Mouse (Mus musculus) heart, embryonic 15.5 days (tissue): ENCODE data around the gene Rasgrf1. TPM values are rescaled to one million over a fixed set of nuclear protein-coding genes. Genes with fewer than 3 reads are reported as not detected.

Experiments used
- ATAC-seq: fragments of 200-750 bp; cut with Nextera tagmentation; replicated peaks from 2 replicates; pipeline ENCODE4 v1.8.0; 2017; ENCODE audit warnings: low read depth, moderate TSS enrichment; ENCODE audit not compliant: insufficient number of reproducible peaks, insufficient read depth, low FRiP score
- H3K27ac ChIP-seq: fragments of 300-500 bp; sonication (generic); 2 replicates; pipeline ENCODE4 v1.5.1; 2015; ENCODE audit warnings: mild to moderate bottlenecking, inconsistent platforms
- H3K27me3 ChIP-seq: fragments of 300-500 bp; sonication (generic); 2 replicates; pipeline ENCODE4 v1.6.1; 2015; ENCODE audit warnings: inconsistent platforms
- H3K36me3 ChIP-seq: fragments of 300-500 bp; sonication (generic); 2 replicates; pipeline ENCODE4 v1.6.1; 2015; ENCODE audit warnings: mild to moderate bottlenecking, inconsistent platforms
- H3K4me1 ChIP-seq: fragments of 300-500 bp; sonication (generic); replicated peaks from 2 replicates; pipeline ENCODE4 v1.6.1; 2015; ENCODE audit warnings: inconsistent platforms
- H3K4me2 ChIP-seq: fragments of 300-500 bp; sonication (generic); 2 replicates; pipeline ENCODE4 v1.6.1; 2015; ENCODE audit warnings: inconsistent platforms, mild to moderate bottlenecking, moderate library complexity
- H3K4me3 ChIP-seq: fragments of 300-500 bp; sonication (generic); 2 replicates; pipeline ENCODE4 v1.5.1; 2015; ENCODE audit warnings: mild to moderate bottlenecking, inconsistent platforms
- H3K9ac ChIP-seq: fragments of 300-500 bp; sonication (generic); 2 replicates; pipeline ENCODE4 v1.6.1; 2015; ENCODE audit warnings: mild to moderate bottlenecking, inconsistent platforms
- H3K9me3 ChIP-seq: fragments of 300-500 bp; sonication (generic); replicated peaks from 2 replicates; pipeline ENCODE4 v1.6.1; 2016; ENCODE audit warnings: inconsistent platforms
- WGBS: fragments of 180-500 bp; shearing (Covaris S2); methylation state at CpG from one replicate; pipeline ENCODE4 v1.1.7; 2015; ENCODE audit warnings: mixed read lengths; 5-methylcytosine and 5-hydroxymethylcytosine counted together
- polyA plus RNA-seq: library from polyadenylated mRNA; unstranded; fragments of >200 nt; fragmentation: Nextera tagmentation; extraction: Ambion mirVana; gene quantifications from 2 replicates; pipeline ENCODE4 v1.2.1, GENCODE M21; 2015

The Rasgrf1 gene
- polyA plus RNA-seq, result 0.11 and 0.19 TPM in 2 replicates

- H3K4me3 ChIP-seq, result peak within 1 kb of the TSS; percentile 60
- peaks cover 27% of the 10 kb centered on the region for H3K4me1 ChIP-seq
- H3K9me3 ChIP-seq, result no peaks in the 10 kb centered on the region
- H3K4me2 ChIP-seq, result peak within 1 kb of the TSS; percentile 96
- H3K9ac ChIP-seq, result peak within 1 kb of the TSS; percentile 14; the same call in 1 of the 2 replicates
- ATAC-seq, result peak; percentile 53; the same call in 1 of the 2 replicates
- peaks cover 88% of the 10 kb centered on the region for H3K27me3 ChIP-seq
- H3K36me3 ChIP-seq, result no peaks in the 10 kb centered on the region
- 1% methylated on average over 58 of the region's 64 CpGs for WGBS
- no peak within 1 kb of the TSS for H3K27ac ChIP-seq
These were observed at the start of gene Rasgrf1 for GRCm38 (mm10) chr9:89909131-89910010. Rasgrf1 (plus strand) TSS chr9:89909908.

- no peaks in the 10 kb centered on the region for H3K36me3 ChIP-seq
- H3K9me3 ChIP-seq, result no peaks in the 10 kb centered on the region
- H3K27ac ChIP-seq, result no peak overlapping the region
- H3K4me2 ChIP-seq, result no peak overlapping the region
- no peak overlapping the region for H3K4me3 ChIP-seq
- no peak for ATAC-seq
- H3K4me1 ChIP-seq, result no peaks in the 10 kb centered on the region
- no peaks in the 10 kb centered on the region for H3K27me3 ChIP-seq
- 68% methylated on average over 11 of the region's 11 CpGs for WGBS
- H3K9ac ChIP-seq, result no peak overlapping the region
These were observed 49.6 kb upstream of the Rasgrf1 start for GRCm38 (mm10) chr9:89860145-89860544.

- Histone ChIP-seq H3K4me3 (no peak overlapping the region), H3K4me1 (no peaks in the 10 kb centered on the region), H3K36me3 (no peaks in the 10 kb centered on the region), H3K27me3 (no peaks in the 10 kb centered on the region), H3K4me2 (no peak overlapping the region), H3K27ac (no peak overlapping the region), H3K9ac (no peak overlapping the region), H3K9me3 (no peaks in the 10 kb centered on the region)
- 71% methylated on average over 6 of the region's 6 CpGs for WGBS
- no peak for ATAC-seq
These were observed 49.1 kb upstream of the Rasgrf1 start for GRCm38 (mm10) chr9:89860584-89860983.

- H3K4me2 ChIP-seq, result no peak overlapping the region
- whole genome bisulfite sequencing, result 50% methylated on average over 4 of the region's 4 CpGs
- no peaks in the 10 kb centered on the region for H3K9me3 ChIP-seq
- peaks cover 44% of the 10 kb centered on the region for H3K27me3 ChIP-seq
- H3K4me3 ChIP-seq, result no peak overlapping the region
- no peaks in the 10 kb centered on the region for H3K36me3 ChIP-seq
- H3K27ac ChIP-seq, result no peak overlapping the region
- ATAC-seq, result no peak
- 0 out of 2 replicates have a peak, but pooled peaks cover 3% of the 10 kb centered on the region for H3K4me1 ChIP-seq
- H3K9ac ChIP-seq, result no peak overlapping the region
These were observed 42.6 kb upstream of the Rasgrf1 start for GRCm38 (mm10) chr9:89867141-89867540.

GRCm38 (mm10) chr9:89868093-89868729 lies 41.5 kb upstream of the Rasgrf1 start:
- Histone ChIP-seq H3K9me3 (no peaks in the 10 kb centered on the region), H3K27me3 (peaks cover 51% of the 10 kb centered on the region), H3K9ac (no peak overlapping the region), H3K36me3 (no peaks in the 10 kb centered on the region), H3K4me3 (peak overlapping the region; percentile 13), H3K27ac (no peak overlapping the region), H3K4me1 (0 out of 2 replicates have a peak, but pooled peaks cover 3% of the 10 kb centered on the region), H3K4me2 (peak overlapping the region; percentile 40)
- 0 out of 2 replicates have a peak, but pooled peaks have one; percentile 31 for ATAC-seq
- WGBS, result 5% methylated on average over 16 of the region's 16 CpGs

- no peak overlapping the region for H3K4me2 ChIP-seq
- no peak overlapping the region for H3K4me3 ChIP-seq
- 0 out of 2 replicates have a peak, but pooled peaks cover 3% of the 10 kb centered on the region for H3K4me1 ChIP-seq
- no peaks in the 10 kb centered on the region for H3K36me3 ChIP-seq
- ATAC-seq, result no peak
- H3K9me3 ChIP-seq, result no peaks in the 10 kb centered on the region
- H3K27me3 ChIP-seq, result peaks cover 63% of the 10 kb centered on the region
- H3K27ac ChIP-seq, result no peak overlapping the region
- H3K9ac ChIP-seq, result no peak overlapping the region
- 23% methylated on average over 2 of the region's 2 CpGs for WGBS
These were observed 40.1 kb upstream of the Rasgrf1 start for GRCm38 (mm10) chr9:89869594-89869993.

- 13% methylated on average over 8 of the region's 8 CpGs for WGBS
- Histone ChIP-seq H3K36me3 (no peaks in the 10 kb centered on the region), H3K9me3 (no peaks in the 10 kb centered on the region), H3K27me3 (peaks cover 73% of the 10 kb centered on the region), H3K4me3 (no peak overlapping the region), H3K4me2 (no peak overlapping the region), H3K9ac (no peak overlapping the region), H3K4me1 (0 out of 2 replicates have a peak, but pooled peaks cover 3% of the 10 kb centered on the region), H3K27ac (no peak overlapping the region)
- ATAC-seq, result no peak
These were observed 39.1 kb upstream of the Rasgrf1 start for GRCm38 (mm10) chr9:89870531-89871150.

- WGBS, result 69% methylated on average over 6 of the region's 6 CpGs
- H3K27me3 ChIP-seq, result peaks cover 75% of the 10 kb centered on the region
These were observed 37.6 kb upstream of the Rasgrf1 start for GRCm38 (mm10) chr9:89872137-89872536.

GRCm38 (mm10) chr9:89874434-89874833 lies 35.3 kb upstream of the Rasgrf1 start:
- ATAC-seq, result no peak
- H3K9me3 ChIP-seq, result no peaks in the 10 kb centered on the region
- WGBS, result 49% methylated on average over 7 of the region's 7 CpGs

More at GRCm38 (mm10) chr9:89872137-89872536, 37.6 kb upstream of the Rasgrf1 start:
- no peak overlapping the region for H3K4me3 ChIP-seq
- no peak overlapping the region for H3K9ac ChIP-seq
- no peak overlapping the region for H3K4me2 ChIP-seq
- no peak overlapping the region for H3K27ac ChIP-seq
- H3K36me3 ChIP-seq, result no peaks in the 10 kb centered on the region
- 0 out of 2 replicates have a peak, but pooled peaks cover 3% of the 10 kb centered on the region for H3K4me1 ChIP-seq
- H3K9me3 ChIP-seq, result no peaks in the 10 kb centered on the region
- ATAC-seq, result no peak

GRCm38 (mm10) chr9:89875551-89875950 lies 34.2 kb upstream of the Rasgrf1 start:
- Histone ChIP-seq H3K27ac (no peak overlapping the region), H3K9ac (no peak overlapping the region), H3K27me3 (peaks cover 57% of the 10 kb centered on the region), H3K4me3 (no peak overlapping the region), H3K4me1 (no peaks in the 10 kb centered on the region), H3K9me3 (no peaks in the 10 kb centered on the region), H3K4me2 (no peak overlapping the region), H3K36me3 (no peaks in the 10 kb centered on the region)
- ATAC-seq, result no peak
- WGBS, result 47% methylated on average over 5 of the region's 5 CpGs

More at GRCm38 (mm10) chr9:89874434-89874833, 35.3 kb upstream of the Rasgrf1 start:
- no peak overlapping the region for H3K27ac ChIP-seq
- H3K9ac ChIP-seq, result no peak overlapping the region
- H3K27me3 ChIP-seq, result peaks cover 64% of the 10 kb centered on the region
- no peaks in the 10 kb centered on the region for H3K4me1 ChIP-seq
- H3K36me3 ChIP-seq, result no peaks in the 10 kb centered on the region
- no peak overlapping the region for H3K4me3 ChIP-seq
- H3K4me2 ChIP-seq, result no peak overlapping the region

GRCm38 (mm10) chr9:89878471-89879020 lies 31.2 kb upstream of the Rasgrf1 start:
- ATAC-seq, result no peak
- H3K9me3 ChIP-seq, result no peaks in the 10 kb centered on the region
- H3K4me2 ChIP-seq, result no peak overlapping the region
- peaks cover 59% of the 10 kb centered on the region for H3K27me3 ChIP-seq
- no peak overlapping the region for H3K9ac ChIP-seq
- no peaks in the 10 kb centered on the region for H3K4me1 ChIP-seq
- 47% methylated on average over 11 of the region's 11 CpGs for WGBS
- H3K4me3 ChIP-seq, result no peak overlapping the region
- no peak overlapping the region for H3K27ac ChIP-seq
- no peaks in the 10 kb centered on the region for H3K36me3 ChIP-seq
